Comparison of ENCODE assay signal across 8 mouse cellular contexts in the genomic region with DNA sequence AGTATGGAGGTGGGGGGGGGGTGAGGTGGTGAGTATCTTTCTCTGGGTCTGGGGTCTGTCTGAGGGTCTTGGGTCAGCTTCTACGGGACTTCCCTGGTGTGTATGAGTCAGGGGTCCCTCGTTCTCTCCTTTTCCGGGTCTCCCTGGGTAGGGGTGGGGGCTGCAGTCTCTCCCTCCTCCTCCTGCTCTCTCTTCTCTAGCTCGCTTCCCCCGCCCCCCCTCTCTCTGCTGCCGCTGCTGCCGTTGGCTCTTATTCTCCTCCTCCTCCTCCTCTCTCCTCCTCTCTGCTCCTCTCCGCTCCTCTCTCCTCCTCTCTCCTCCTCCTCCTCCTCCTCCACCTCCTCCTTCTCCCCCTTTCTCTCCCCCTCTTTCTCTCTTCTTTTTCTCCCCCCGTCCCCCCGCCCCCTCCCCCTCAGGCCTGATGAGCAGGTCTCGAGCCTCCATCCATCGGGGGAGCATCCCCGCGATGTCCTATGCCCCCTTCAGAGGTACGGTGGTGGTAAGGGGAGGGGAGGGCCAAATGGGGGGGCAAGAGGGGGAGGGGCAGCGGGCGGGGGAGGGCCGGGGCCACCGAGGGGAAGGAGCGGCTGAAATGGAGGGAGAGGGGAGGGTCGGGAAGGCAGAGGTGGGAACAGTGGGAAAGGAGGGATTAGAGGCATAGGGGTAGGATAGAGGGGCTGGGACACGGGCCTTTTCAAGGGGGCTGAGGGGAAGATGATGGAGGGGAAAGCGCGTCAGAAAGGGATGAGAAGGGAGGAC. TPM values are rescaled to one million over a fixed set of nuclear protein-coding genes. Genes with fewer than 3 reads are reported as not detected.
DNase-seq lines count a peak whose midpoint lies in the region; ATAC-seq and TF ChIP-seq lines count a peak whose summit lies in the region.

Gene Syngap1, plus strand, starts transcription at position 223 of the 759 bp plus-strand sequence.

- 2% methylated on average over 23 of the region's 24 CpGs for WGBS in forebrain, embryonic 14.5 days
- WGBS in stomach, postnatal 0 days: 4% methylated on average over 18 of the region's 24 CpGs

- no peak for ATAC-seq in CD4-positive, CD25-positive, alpha-beta regulatory T cell, adult 4 months
- peak; percentile 16; the same call in 1 of the 2 replicates for ATAC-seq in forebrain, embryonic 14.5 days
- no peak for ATAC-seq in stomach, postnatal 0 days (ENCODE audit: low FRiP score, low TSS enrichment)

- peak within 1 kb of the TSS; percentile 96 for H3K27ac ChIP-seq in forebrain, embryonic 14.5 days (ENCODE audit: low read depth, low read length)
- H3K27ac ChIP-seq in stomach, postnatal 0 days (replicated peaks): peak within 1 kb of the TSS; percentile 93

- TF ChIP-seq CTCF in stomach, postnatal 0 days (IDR thresholded peaks at IDR 0.05; ENCODE audit: low read depth): no peak

- no peaks in the 10 kb centered on the region for H3K27me3 ChIP-seq in forebrain, embryonic 14.5 days (replicated peaks; ENCODE audit: control insufficient read depth, insufficient read depth, low read length)
- H3K27me3 ChIP-seq in stomach, postnatal 0 days (ENCODE audit: control insufficient read depth, insufficient read depth, low read length): no peaks in the 10 kb centered on the region

- peak within 1 kb of the TSS; percentile 77 for H3K9ac ChIP-seq in forebrain, embryonic 14.5 days (ENCODE audit: low read length)
- peak within 1 kb of the TSS; percentile 77 for H3K9ac ChIP-seq in stomach, postnatal 0 days (ENCODE audit: low read length)

- H3K4me2 ChIP-seq in forebrain, embryonic 14.5 days (ENCODE audit: low read length): peak within 1 kb of the TSS; percentile 71
- H3K4me2 ChIP-seq in stomach, postnatal 0 days (replicated peaks; ENCODE audit: low read depth): peak within 1 kb of the TSS; percentile 80

- no peaks in the 10 kb centered on the region for H3K9me3 ChIP-seq in forebrain, embryonic 14.5 days (replicated peaks; ENCODE audit: control insufficient read depth, low read length)
- no peaks in the 10 kb centered on the region for H3K9me3 ChIP-seq in stomach, postnatal 0 days (ENCODE audit: control insufficient read depth, low read length)

- peak; percentile 36 for DNase-seq in CD4-positive, CD25-positive, alpha-beta regulatory T cell, adult 2 months (ENCODE audit: low read depth, low spot score)
- DNase-seq in urinary bladder, adult 2 months (ENCODE audit: low spot score): no peak
- no peak for DNase-seq in urinary bladder, postnatal 10 days (ENCODE audit: low spot score)
- peak; percentile 87 for DNase-seq in forebrain, embryonic 14.5 days (ENCODE audit: low spot score)
- peak; percentile 52 to 56 for DNase-seq in kidney, postnatal 25 days
- peak; percentile 68 for DNase-seq in lung, postnatal 10 days
- no peak for DNase-seq in stomach, postnatal 0 days (ENCODE audit: low spot score)

- H3K36me3 ChIP-seq in forebrain, embryonic 14.5 days (ENCODE audit: control insufficient read depth, insufficient read depth, low read length): peaks cover 15% of the 10 kb centered on the region
- no peaks in the 10 kb centered on the region; the same call in 1 of the 2 replicates for H3K36me3 ChIP-seq in stomach, postnatal 0 days (ENCODE audit: control insufficient read depth, insufficient read depth, low read length)

- TF ChIP-seq EP300 in stomach, postnatal 0 days (optimal IDR thresholded peaks at IDR 0.05): no peak

- H3K4me1 ChIP-seq in forebrain, embryonic 14.5 days (ENCODE audit: control insufficient read depth, insufficient read depth, low read length): peaks cover 41% of the 10 kb centered on the region
- H3K4me1 ChIP-seq in stomach, postnatal 0 days (replicated peaks; ENCODE audit: control insufficient read depth, insufficient read depth): peaks cover 5% of the 10 kb centered on the region; the same call in 1 of the 2 replicates

- peak within 1 kb of the TSS; percentile 50 for H3K4me3 ChIP-seq in forebrain, embryonic 14.5 days (ENCODE audit: low read depth, low read length)
- peak within 1 kb of the TSS; percentile 48 for H3K4me3 ChIP-seq in stomach, postnatal 0 days (ENCODE audit: low read depth, low read length)

RNA-seq across cellular contexts. Expression of gene Syngap1, which starts in this region (rescaled TPM):
- polyA plus RNA-seq in CD4-positive, CD25-positive, alpha-beta regulatory T cell, adult 4 months (2017; shearing (Covaris generic)): not detected
- polyA plus RNA-seq in urinary bladder, adult 2 months (2012; rRNA removed): 22.1 and 32.4 TPM in 2 replicates
- 4.2 and 4.9 TPM in 2 replicates for polyA plus RNA-seq in forebrain, embryonic 14.5 days (2014; fragmentation: Nextera tagmentation; extraction: Ambion mirVana)
- 0.61 and 0.70 TPM in 2 replicates for polyA plus RNA-seq in stomach, postnatal 0 days (2015; fragmentation: Nextera tagmentation; extraction: Ambion mirVana)

Comparison
In these comparisons a context has a peak if more than half of its experiments do, and no peak if none do; other contexts are left out.
1. DNase-seq: peak in CD4-positive, CD25-positive, alpha-beta regulatory T cell, adult 2 months (single experiment), forebrain, embryonic 14.5 days (single experiment), kidney, postnatal 25 days (2 of 2) and lung, postnatal 10 days (single experiment); none in urinary bladder, adult 2 months (single experiment), urinary bladder, postnatal 10 days (single experiment) and stomach, postnatal 0 days (single experiment).